Mouse (Mus musculus) kidney, adult 2 months (tissue): ENCODE results near the gene Spag16.

Experiments
- CTCF ChIP-seq: fragments of 200-500 bp; conservative IDR thresholded peaks from 2 replicates; pipeline ENCODE4 v1.5.1; 2011; ENCODE audit warnings: low read depth, mild to moderate bottlenecking, control low read depth, low read length, moderate library complexity, mixed read lengths; ENCODE audit not compliant: insufficient read depth, insufficient read length
- POLR2A ChIP-seq: fragments of 200-500 bp; IDR thresholded peaks from one replicate; pipeline ENCODE4 v1.6.1; 2011; ENCODE audit warnings: low read depth, low read length, control low read depth

- TF ChIP-seq CTCF (no peak), POLR2A (no peak)
Measured at GRCm38 (mm10) chr1:70283388-70283787, 456.6 kb downstream of the Spag16 start.
